Mouse (Mus musculus): ENCODE results near the gene Tuba4a. TPM values are rescaled to one million over a fixed set of nuclear protein-coding genes. Genes with fewer than 3 reads are reported as not detected.

Tuba4a gene
- polyA plus RNA-seq, 1 experiment from 2014 or later = 14.5 TPM

GRCm38 (mm10) chr1:75208967-75209678, 10.5 kb downstream of the Tuba4a start:
- H3K27ac ChIP-seq = no peak overlapping the region
- H3K4me3 ChIP-seq (replicated peaks) = peak overlapping the region; percentile 97
- no peaks in the 10 kb centered on the region; the same call in 1 of the 2 replicates for H3K27me3 ChIP-seq
- H3K9ac ChIP-seq (replicated peaks) = peak overlapping the region; percentile 70
- H3K4me1 ChIP-seq (replicated peaks) = peaks cover 29% of the 10 kb centered on the region
- H3K36me3 ChIP-seq = peaks cover 24% of the 10 kb centered on the region
- H3K9me3 ChIP-seq = no peaks in the 10 kb centered on the region
- ATAC-seq (ENCODE audit: insufficient number of reproducible peaks, insufficient read depth, low FRiP score, low TSS enrichment, low read depth) = no peak
- WGBS = 14% methylated on average over 34 of the region's 34 CpGs
- H3K4me2 ChIP-seq = peak overlapping the region; percentile 92

- 86% methylated on average over 1 of the region's 1 CpGs for WGBS
- Histone ChIP-seq H3K9ac (replicated peaks) (no peak overlapping the region), H3K4me1 (replicated peaks) (no peaks in the 10 kb centered on the region), H3K27ac (no peak overlapping the region), H3K4me3 (replicated peaks) (no peak overlapping the region), H3K36me3 (peaks cover 40% of the 10 kb centered on the region), H3K9me3 (no peaks in the 10 kb centered on the region), H3K4me2 (no peak overlapping the region), H3K27me3 (no peaks in the 10 kb centered on the region)
- ATAC-seq (ENCODE audit: insufficient number of reproducible peaks, insufficient read depth, low FRiP score, low TSS enrichment, low read depth) = no peak
These were observed 18.4 kb downstream of the Tuba4a start for GRCm38 (mm10) chr1:75201236-75201635.

GRCm38 (mm10) chr1:75192452-75192851, 27.2 kb downstream of the Tuba4a start:
- under 1% methylated on average over 19 of the region's 19 CpGs for WGBS
- ATAC-seq (ENCODE audit: insufficient number of reproducible peaks, insufficient read depth, low FRiP score, low TSS enrichment, low read depth) = no peak
- Histone ChIP-seq H3K4me2 (peak overlapping the region; percentile 92), H3K4me3 (replicated peaks) (peak overlapping the region; percentile 81), H3K9ac (replicated peaks) (peak overlapping the region; percentile 83), H3K36me3 (peaks cover 43% of the 10 kb centered on the region), H3K27ac (peak overlapping the region; percentile 93), H3K27me3 (no peaks in the 10 kb centered on the region), H3K9me3 (no peaks in the 10 kb centered on the region), H3K4me1 (replicated peaks) (peaks cover 17% of the 10 kb centered on the region)

- WGBS = under 1% methylated on average over 56 of the region's 56 CpGs
- Histone ChIP-seq H3K4me1 (replicated peaks) (peaks cover 17% of the 10 kb centered on the region), H3K27me3 (no peaks in the 10 kb centered on the region), H3K36me3 (peaks cover 43% of the 10 kb centered on the region), H3K9ac (replicated peaks) (peak within 1 kb of the TSS; percentile 83), H3K27ac (peak within 1 kb of the TSS; percentile 93), H3K9me3 (no peaks in the 10 kb centered on the region), H3K4me3 (replicated peaks) (peak within 1 kb of the TSS; percentile 81), H3K4me2 (peak within 1 kb of the TSS; percentile 92)
- peak; percentile 98 for ATAC-seq (ENCODE audit: insufficient number of reproducible peaks, insufficient read depth, low FRiP score, low TSS enrichment, low read depth)
These were observed 27.9 kb downstream of the Tuba4a start, which contains the start of the genes Ankzf1 and Atg9a for GRCm38 (mm10) chr1:75191622-75192402. Ankzf1 (plus strand) TSS chr1:75192151. Atg9a (minus strand) TSS chr1:75192196.

GRCm38 (mm10) chr1:75191258-75191621, 28.4 kb downstream of the Tuba4a start:
- peak overlapping the region; percentile 79 for H3K27ac ChIP-seq
- no peak for ATAC-seq (ENCODE audit: insufficient number of reproducible peaks, insufficient read depth, low FRiP score, low TSS enrichment, low read depth)
- 47% methylated on average over 5 of the region's 5 CpGs for WGBS

GRCm38 (mm10) chr1:75190577-75190976, 29.1 kb downstream of the Tuba4a start:
- Histone ChIP-seq H3K27me3 (no peaks in the 10 kb centered on the region), H3K27ac (no peak overlapping the region), H3K4me2 (peak overlapping the region; percentile 92), H3K4me1 (replicated peaks) (peaks cover 17% of the 10 kb centered on the region), H3K36me3 (peaks cover 43% of the 10 kb centered on the region), H3K9ac (replicated peaks) (peak overlapping the region; percentile 83), H3K4me3 (replicated peaks) (peak overlapping the region; percentile 81), H3K9me3 (no peaks in the 10 kb centered on the region)
- ATAC-seq (ENCODE audit: insufficient number of reproducible peaks, insufficient read depth, low FRiP score, low TSS enrichment, low read depth) = no peak
- 56% methylated on average over 2 of the region's 2 CpGs for WGBS

More at GRCm38 (mm10) chr1:75191258-75191621, 28.4 kb downstream of the Tuba4a start:
- Histone ChIP-seq H3K4me2 (peak overlapping the region; percentile 92), H3K4me1 (replicated peaks) (peaks cover 17% of the 10 kb centered on the region), H3K9ac (replicated peaks) (peak overlapping the region; percentile 83), H3K36me3 (peaks cover 43% of the 10 kb centered on the region), H3K9me3 (no peaks in the 10 kb centered on the region), H3K27me3 (no peaks in the 10 kb centered on the region), H3K4me3 (replicated peaks) (peak overlapping the region; percentile 81)

- no peak overlapping the region for H3K4me3 ChIP-seq (replicated peaks)
- no peak overlapping the region for H3K4me2 ChIP-seq
- H3K9ac ChIP-seq (replicated peaks) = no peak overlapping the region
- ATAC-seq (ENCODE audit: insufficient number of reproducible peaks, insufficient read depth, low FRiP score, low TSS enrichment, low read depth) = no peak
- H3K27ac ChIP-seq = no peak overlapping the region
- peaks cover 10% of the 10 kb centered on the region for H3K4me1 ChIP-seq (replicated peaks)
- peaks cover 56% of the 10 kb centered on the region for H3K36me3 ChIP-seq
- WGBS = 83% methylated on average over 2 of the region's 2 CpGs
- H3K27me3 ChIP-seq = no peaks in the 10 kb centered on the region
- H3K9me3 ChIP-seq = no peaks in the 10 kb centered on the region
These were observed 31.7 kb downstream of the Tuba4a start for GRCm38 (mm10) chr1:75187914-75188483.

GRCm38 (mm10) chr1:75187126-75187525, 32.5 kb downstream of the Tuba4a start:
- Histone ChIP-seq H3K4me1 (replicated peaks) (peaks cover 8% of the 10 kb centered on the region), H3K9ac (replicated peaks) (no peak overlapping the region), H3K9me3 (no peaks in the 10 kb centered on the region), H3K4me3 (replicated peaks) (no peak overlapping the region), H3K27me3 (no peaks in the 10 kb centered on the region), H3K4me2 (no peak overlapping the region), H3K27ac (no peak overlapping the region), H3K36me3 (peaks cover 65% of the 10 kb centered on the region)
- no peak for ATAC-seq (ENCODE audit: insufficient number of reproducible peaks, insufficient read depth, low FRiP score, low TSS enrichment, low read depth)

GRCm38 (mm10) chr1:75185495-75185894, 34.2 kb downstream of the Tuba4a start:
- Histone ChIP-seq H3K4me1 (replicated peaks) (peaks cover 4% of the 10 kb centered on the region; the same call in 1 of the 2 replicates), H3K9me3 (no peaks in the 10 kb centered on the region), H3K36me3 (peaks cover 70% of the 10 kb centered on the region), H3K9ac (replicated peaks) (no peak overlapping the region), H3K27ac (no peak overlapping the region), H3K4me2 (no peak overlapping the region), H3K4me3 (replicated peaks) (no peak overlapping the region), H3K27me3 (no peaks in the 10 kb centered on the region)
- ATAC-seq (ENCODE audit: insufficient number of reproducible peaks, insufficient read depth, low FRiP score, low TSS enrichment, low read depth) = no peak
- 89% methylated on average over 11 of the region's 11 CpGs for WGBS

GRCm38 (mm10) chr1:75182160-75182559, 37.5 kb downstream of the Tuba4a start:
- peaks cover 22% of the 10 kb centered on the region for H3K4me1 ChIP-seq (replicated peaks)
- no peak overlapping the region for H3K4me2 ChIP-seq
- H3K9ac ChIP-seq (replicated peaks) = no peak overlapping the region
- no peak for ATAC-seq (ENCODE audit: insufficient number of reproducible peaks, insufficient read depth, low FRiP score, low TSS enrichment, low read depth)
- no peak overlapping the region for H3K27ac ChIP-seq
- no peaks in the 10 kb centered on the region for H3K27me3 ChIP-seq
- no peaks in the 10 kb centered on the region for H3K9me3 ChIP-seq
- no peak overlapping the region for H3K4me3 ChIP-seq (replicated peaks)
- H3K36me3 ChIP-seq = peaks cover 59% of the 10 kb centered on the region
- 83% methylated on average over 4 of the region's 4 CpGs for WGBS

- Histone ChIP-seq H3K9me3 (no peaks in the 10 kb centered on the region), H3K27ac (no peak overlapping the region), H3K4me3 (replicated peaks) (no peak overlapping the region), H3K36me3 (peaks cover 59% of the 10 kb centered on the region), H3K27me3 (no peaks in the 10 kb centered on the region), H3K4me1 (replicated peaks) (peaks cover 22% of the 10 kb centered on the region), H3K4me2 (no peak overlapping the region), H3K9ac (replicated peaks) (no peak overlapping the region)
- no peak for ATAC-seq (ENCODE audit: insufficient number of reproducible peaks, insufficient read depth, low FRiP score, low TSS enrichment, low read depth)
- 81% methylated on average over 4 of the region's 4 CpGs for WGBS
These were observed 38.2 kb downstream of the Tuba4a start for GRCm38 (mm10) chr1:75181377-75181870.

Data from limb, embryonic 12.5 days (tissue).